Mouse (Mus musculus): ENCODE measurements around the gene Cep55. TPM values are rescaled to one million over a fixed set of nuclear protein-coding genes. Genes with fewer than 3 reads are reported as not detected.

Gene Cep55
- polyA plus RNA-seq (2015; fragmentation: Nextera tagmentation; extraction: Ambion mirVana): 6.3 and 6.4 TPM in 2 replicates

- H3K4me2 ChIP-seq: peak within 1 kb of the TSS; percentile 97
- H3K36me3 ChIP-seq: no peaks in the 10 kb centered on the region
- no peaks in the 10 kb centered on the region for H3K27me3 ChIP-seq
- H3K4me3 ChIP-seq: peak within 1 kb of the TSS; percentile 85
- WGBS: under 1% methylated on average over 36 of the region's 36 CpGs
- H3K9ac ChIP-seq: peak within 1 kb of the TSS; percentile 45
- peaks cover 19% of the 10 kb centered on the region for H3K4me1 ChIP-seq (replicated peaks)
- no peaks in the 10 kb centered on the region for H3K9me3 ChIP-seq
- ATAC-seq (ENCODE audit: low FRiP score, low read depth): peak; percentile 98
- peak within 1 kb of the TSS; percentile 67; the same call in 1 of the 2 replicates for H3K27ac ChIP-seq (replicated peaks)
Observed at GRCm38 (mm10) chr19:38054720-38055192, at the start of gene Cep55. Gene Cep55, plus strand, starts transcription at chr19:38055011.

- H3K4me2 ChIP-seq: no peak overlapping the region
- WGBS: 80% methylated on average over 1 of the region's 1 CpGs
- peaks cover 8% of the 10 kb centered on the region for H3K4me1 ChIP-seq (replicated peaks)
- no peak overlapping the region for H3K4me3 ChIP-seq
- H3K27ac ChIP-seq (replicated peaks): no peak overlapping the region
- H3K9ac ChIP-seq: no peak overlapping the region
- no peaks in the 10 kb centered on the region for H3K9me3 ChIP-seq
- H3K27me3 ChIP-seq: no peaks in the 10 kb centered on the region
- H3K36me3 ChIP-seq: no peaks in the 10 kb centered on the region
- no peak for ATAC-seq (ENCODE audit: low FRiP score, low read depth)
Observed at GRCm38 (mm10) chr19:38011379-38011778, 43.4 kb upstream of the Cep55 start.

- Histone ChIP-seq H3K36me3 (no peaks in the 10 kb centered on the region), H3K27ac (replicated peaks) (no peak overlapping the region), H3K9ac (no peak overlapping the region), H3K9me3 (no peaks in the 10 kb centered on the region), H3K4me2 (no peak overlapping the region), H3K4me1 (replicated peaks) (peaks cover 8% of the 10 kb centered on the region), H3K4me3 (no peak overlapping the region), H3K27me3 (no peaks in the 10 kb centered on the region)
- no peak for ATAC-seq (ENCODE audit: low FRiP score, low read depth)
- WGBS: 93% methylated on average over 5 of the region's 5 CpGs
Observed at GRCm38 (mm10) chr19:38014443-38014842, 40.4 kb upstream of the Cep55 start.

- peak overlapping the region; percentile 28 for H3K27ac ChIP-seq (replicated peaks)
Observed at GRCm38 (mm10) chr19:38015180-38015872, 39.5 kb upstream of the Cep55 start.

GRCm38 (mm10) chr19:38015873-38016254, 38.9 kb upstream of the Cep55 start:
- ATAC-seq (ENCODE audit: low FRiP score, low read depth): peak; percentile 46; the same call in 1 of the 2 replicates
- Histone ChIP-seq H3K9ac (no peak overlapping the region), H3K36me3 (no peaks in the 10 kb centered on the region), H3K9me3 (no peaks in the 10 kb centered on the region), H3K4me3 (no peak overlapping the region), H3K4me1 (replicated peaks) (peaks cover 8% of the 10 kb centered on the region), H3K27me3 (no peaks in the 10 kb centered on the region), H3K27ac (replicated peaks) (peak overlapping the region; percentile 28; the same call in 1 of the 2 replicates), H3K4me2 (no peak overlapping the region)
- 57% methylated on average over 1 of the region's 1 CpGs for WGBS

More at GRCm38 (mm10) chr19:38015180-38015872, 39.5 kb upstream of the Cep55 start:
- Histone ChIP-seq H3K27me3 (no peaks in the 10 kb centered on the region), H3K4me2 (no peak overlapping the region), H3K9ac (no peak overlapping the region), H3K9me3 (no peaks in the 10 kb centered on the region), H3K36me3 (no peaks in the 10 kb centered on the region), H3K4me3 (no peak overlapping the region), H3K4me1 (replicated peaks) (peaks cover 8% of the 10 kb centered on the region)
- ATAC-seq (ENCODE audit: low FRiP score, low read depth): peak; percentile 95
- 0% methylated on average over 1 of the region's 1 CpGs for WGBS

- H3K4me2 ChIP-seq: no peak overlapping the region
- no peak overlapping the region for H3K27ac ChIP-seq (replicated peaks)
- H3K4me1 ChIP-seq (replicated peaks): no peaks in the 10 kb centered on the region
- no peaks in the 10 kb centered on the region for H3K27me3 ChIP-seq
- no peaks in the 10 kb centered on the region for H3K9me3 ChIP-seq
- H3K9ac ChIP-seq: no peak overlapping the region
- H3K36me3 ChIP-seq: no peaks in the 10 kb centered on the region
- no peak overlapping the region for H3K4me3 ChIP-seq
- ATAC-seq (ENCODE audit: low FRiP score, low read depth): no peak
- WGBS: 84% methylated on average over 4 of the region's 4 CpGs
Observed at GRCm38 (mm10) chr19:38022710-38023109, 32.1 kb upstream of the Cep55 start.

- H3K27ac ChIP-seq (replicated peaks): no peak overlapping the region
- 54% methylated on average over 4 of the region's 4 CpGs for WGBS
- no peaks in the 10 kb centered on the region for H3K36me3 ChIP-seq
- H3K9ac ChIP-seq: no peak overlapping the region
- no peak for ATAC-seq (ENCODE audit: low FRiP score, low read depth)
- no peak overlapping the region for H3K4me3 ChIP-seq
- H3K27me3 ChIP-seq: no peaks in the 10 kb centered on the region
- H3K9me3 ChIP-seq: no peaks in the 10 kb centered on the region
- no peak overlapping the region for H3K4me2 ChIP-seq
- H3K4me1 ChIP-seq (replicated peaks): no peaks in the 10 kb centered on the region
Observed at GRCm38 (mm10) chr19:38023603-38024002, 31.2 kb upstream of the Cep55 start.

GRCm38 (mm10) chr19:38025254-38026041, 29.4 kb upstream of the Cep55 start:
- Histone ChIP-seq H3K9ac (no peak overlapping the region), H3K4me3 (no peak overlapping the region), H3K9me3 (no peaks in the 10 kb centered on the region), H3K36me3 (no peaks in the 10 kb centered on the region), H3K27me3 (no peaks in the 10 kb centered on the region), H3K4me2 (no peak overlapping the region), H3K4me1 (replicated peaks) (no peaks in the 10 kb centered on the region), H3K27ac (replicated peaks) (no peak overlapping the region)
- 40% methylated on average over 7 of the region's 9 CpGs for WGBS
- no peak; the same call in 1 of the 2 replicates for ATAC-seq (ENCODE audit: low FRiP score, low read depth)

GRCm38 (mm10) chr19:38026211-38026624, 28.6 kb upstream of the Cep55 start:
- Histone ChIP-seq H3K9ac (no peak overlapping the region), H3K36me3 (no peaks in the 10 kb centered on the region), H3K27me3 (no peaks in the 10 kb centered on the region), H3K4me1 (replicated peaks) (no peaks in the 10 kb centered on the region), H3K27ac (replicated peaks) (no peak overlapping the region), H3K4me2 (no peak overlapping the region), H3K4me3 (no peak overlapping the region), H3K9me3 (no peaks in the 10 kb centered on the region)
- 63% methylated on average over 8 of the region's 8 CpGs for WGBS
- no peak for ATAC-seq (ENCODE audit: low FRiP score, low read depth)

GRCm38 (mm10) chr19:38027389-38027788, 27.4 kb upstream of the Cep55 start:
- ATAC-seq (ENCODE audit: low FRiP score, low read depth): no peak
- Histone ChIP-seq H3K27ac (replicated peaks) (no peak overlapping the region), H3K9me3 (no peaks in the 10 kb centered on the region), H3K27me3 (0 out of 2 replicates have a peak, but pooled peaks cover 3% of the 10 kb centered on the region), H3K4me2 (no peak overlapping the region), H3K9ac (no peak overlapping the region), H3K4me3 (no peak overlapping the region), H3K4me1 (replicated peaks) (no peaks in the 10 kb centered on the region), H3K36me3 (no peaks in the 10 kb centered on the region)
- 90% methylated on average over 6 of the region's 6 CpGs for WGBS

GRCm38 (mm10) chr19:38027881-38028521, 26.8 kb upstream of the Cep55 start:
- Histone ChIP-seq H3K4me1 (replicated peaks) (no peaks in the 10 kb centered on the region), H3K27ac (replicated peaks) (no peak overlapping the region), H3K27me3 (0 out of 2 replicates have a peak, but pooled peaks cover 3% of the 10 kb centered on the region), H3K9me3 (no peaks in the 10 kb centered on the region), H3K36me3 (no peaks in the 10 kb centered on the region), H3K4me2 (no peak overlapping the region), H3K4me3 (no peak overlapping the region), H3K9ac (no peak overlapping the region)
- no peak for ATAC-seq (ENCODE audit: low FRiP score, low read depth)
- 66% methylated on average over 10 of the region's 10 CpGs for WGBS

- no peak overlapping the region for H3K4me3 ChIP-seq
- 0 out of 2 replicates have a peak, but pooled peaks cover 3% of the 10 kb centered on the region for H3K27me3 ChIP-seq
- 80% methylated on average over 3 of the region's 3 CpGs for WGBS
- no peak for ATAC-seq (ENCODE audit: low FRiP score, low read depth)
- H3K36me3 ChIP-seq: no peaks in the 10 kb centered on the region
- H3K27ac ChIP-seq (replicated peaks): no peak overlapping the region
- H3K4me1 ChIP-seq (replicated peaks): no peaks in the 10 kb centered on the region
- H3K9me3 ChIP-seq: no peaks in the 10 kb centered on the region
- no peak overlapping the region for H3K4me2 ChIP-seq
- H3K9ac ChIP-seq: no peak overlapping the region
Observed at GRCm38 (mm10) chr19:38029292-38029691, 25.5 kb upstream of the Cep55 start.
